Mouse (Mus musculus) MEL (cell line): Measurements from ENCODE around the gene Erf. TPM values are rescaled to one million over a fixed set of nuclear protein-coding genes. Genes with fewer than 3 reads are reported as not detected.
A peak's percentile ranks its signal among the peaks of the same experiment; 100 is the strongest.

Source experiments
- DNase-seq: peaks from one replicate; pipeline ENCODE4 v3.0.0; 2011; ENCODE audit warnings: low read depth, low spot score
- H3K27ac ChIP-seq: 2 replicates; pipeline ENCODE4 v1.5.1; 2012; ENCODE audit warnings: low read depth, mild to moderate bottlenecking, control low read depth, low read length, moderate library complexity; ENCODE audit not compliant: control insufficient read depth
- H3K27me3 ChIP-seq, 2 experiments: fragments of 150-350 bp in 1 of 2; sonication (generic) in 1 of 2; 2 replicates each; pipeline ENCODE4 v1.6.1; 2012; ENCODE audit warnings: low read length in 2 of 2, mild to moderate bottlenecking in 2 of 2, improper control_type of control experiment in 1 of 2, moderate library complexity in 1 of 2; ENCODE audit not compliant: insufficient read depth in 2 of 2, control insufficient read depth in 1 of 2
- H3K36me3 ChIP-seq, 2 experiments: 2 replicates each; pipeline ENCODE4 v1.6.1; 2012 to 2014; ENCODE audit warnings: low read length in 2 of 2, improper control_type of control experiment in 1 of 2, inconsistent platforms in 1 of 2, mild to moderate bottlenecking in 1 of 2; ENCODE audit not compliant: insufficient read depth in 2 of 2, control insufficient read depth in 1 of 2
- H3K4me1 ChIP-seq, 2 experiments: fragments of 150-350 bp in 1 of 2; sonication (generic) in 1 of 2; 2 replicates each; pipeline ENCODE4 v1.6.1; 2012; ENCODE audit warnings: low read length in 2 of 2, improper control_type of control experiment in 1 of 2, mild to moderate bottlenecking in 1 of 2; ENCODE audit not compliant: insufficient read depth in 2 of 2, control insufficient read depth in 1 of 2
- H3K4me3 ChIP-seq, 2 experiments: fragments of 150-350 bp in 1 of 2; sonication (generic) in 1 of 2; 2 replicates each; pipeline ENCODE4 v1.5.1; 2012; ENCODE audit warnings: low read depth in 2 of 2, low read length in 2 of 2, mild to moderate bottlenecking in 2 of 2, moderate library complexity in 2 of 2, control low read depth in 1 of 2, improper control_type of control experiment in 1 of 2; ENCODE audit not compliant: control insufficient read depth in 1 of 2, insufficient read depth in 1 of 2
- H3K79me2 ChIP-seq: 2 replicates; pipeline ENCODE4 v1.6.1; 2012; ENCODE audit warnings: mild to moderate bottlenecking, low read length, moderate library complexity; ENCODE audit not compliant: control insufficient read depth, poor library complexity, insufficient read depth
- H3K9ac ChIP-seq: 2 replicates; pipeline ENCODE4 v1.6.1; 2012; ENCODE audit warnings: low read depth, mild to moderate bottlenecking, control low read depth, low read length, moderate library complexity; ENCODE audit not compliant: control insufficient read depth, poor library complexity, severe bottlenecking
- H3K9me3 ChIP-seq: fragments of 150-350 bp; sonication (generic); replicated peaks from 2 replicates; pipeline ENCODE4 v1.6.1; 2012; ENCODE audit warnings: mild to moderate bottlenecking, low read length, improper control_type of control experiment, moderate library complexity; ENCODE audit not compliant: insufficient read depth
- BHLHE40 ChIP-seq: IDR thresholded peaks from 2 replicates; pipeline ENCODE4 v1.6.1; 2012; ENCODE audit warnings: low read depth, mild to moderate bottlenecking, inconsistent platforms, low read length, improper control_type of control experiment, borderline replicate concordance
- CHD1 ChIP-seq: IDR thresholded peaks from 2 replicates; pipeline ENCODE4 v1.6.1; 2012; ENCODE audit warnings: low read depth, mild to moderate bottlenecking, inconsistent platforms, low read length, improper control_type of control experiment
- CHD2 ChIP-seq: IDR thresholded peaks from 2 replicates; pipeline ENCODE4 v1.6.1; 2011; ENCODE audit warnings: low read length, improper control_type of control experiment
- CTCF ChIP-seq, 3 experiments: IDR thresholded peaks in 2 of 3; conservative IDR thresholded peaks in 1 of 3; 2 replicates each; pipeline ENCODE4 v1.5.1; 2011 to 2012; ENCODE audit warnings: low read length in 3 of 3, low read depth in 2 of 3, mild to moderate bottlenecking in 2 of 3, improper control_type of control experiment in 1 of 3, inconsistent platforms in 1 of 3, mixed read lengths in 1 of 3, moderate library complexity in 1 of 3; ENCODE audit not compliant: control insufficient read depth in 1 of 3, insufficient read depth in 1 of 3, poor library complexity in 1 of 3, severe bottlenecking in 1 of 3
- E2F4 ChIP-seq: IDR thresholded peaks from 2 replicates; pipeline ENCODE4 v1.6.1; 2011; ENCODE audit warnings: low read depth, low read length, improper control_type of control experiment, borderline replicate concordance
- ELF1 ChIP-seq: IDR thresholded peaks from 2 replicates; pipeline ENCODE4 v1.6.1; 2014; ENCODE audit warnings: low read depth, mild to moderate bottlenecking, inconsistent platforms, low read length, improper control_type of control experiment, moderate library complexity
- EP300 ChIP-seq, 2 experiments: IDR thresholded peaks; 2 replicates each; pipeline ENCODE4 v1.6.1; 2011; ENCODE audit warnings: improper control_type of control experiment in 2 of 2, low read length in 2 of 2, low read depth in 1 of 2, mild to moderate bottlenecking in 1 of 2
- ETS1 ChIP-seq: IDR thresholded peaks from 2 replicates; pipeline ENCODE4 v1.6.1; 2012; ENCODE audit warnings: low read depth, mild to moderate bottlenecking, inconsistent platforms, low read length, improper control_type of control experiment, moderate library complexity
- GATA1 ChIP-seq: IDR thresholded peaks from 2 replicates; pipeline ENCODE4 v1.6.1; 2011; ENCODE audit warnings: low read depth, low read length, improper control_type of control experiment
- HCFC1 ChIP-seq: IDR thresholded peaks from 2 replicates; pipeline ENCODE4 v1.6.1; 2012; ENCODE audit warnings: low read depth, mild to moderate bottlenecking, inconsistent platforms, low read length, improper control_type of control experiment, moderate library complexity
- KAT2A ChIP-seq: conservative IDR thresholded peaks from 2 replicates; pipeline ENCODE4 v1.6.1; 2012; ENCODE audit warnings: low read depth, low read length, improper control_type of control experiment, inconsistent platforms
- MAX ChIP-seq: IDR thresholded peaks from 2 replicates; pipeline ENCODE4 v1.6.1; 2011; ENCODE audit warnings: low read length, improper control_type of control experiment
- MAZ ChIP-seq: IDR thresholded peaks from 2 replicates; pipeline ENCODE4 v1.6.1; 2012; ENCODE audit warnings: low read depth, mild to moderate bottlenecking, inconsistent platforms, low read length, improper control_type of control experiment
- MXI1 ChIP-seq: IDR thresholded peaks from 2 replicates; pipeline ENCODE4 v1.6.1; 2011; ENCODE audit warnings: mild to moderate bottlenecking, low read depth, low read length, improper control_type of control experiment
- MYC ChIP-seq: IDR thresholded peaks from 2 replicates; pipeline ENCODE4 v1.6.1; 2011; ENCODE audit warnings: low read depth, mild to moderate bottlenecking, low read length, improper control_type of control experiment, moderate library complexity
- NELFE ChIP-seq: IDR thresholded peaks from 2 replicates; pipeline ENCODE4 v1.6.1; 2011; ENCODE audit warnings: low read depth, low read length, improper control_type of control experiment
- NRF1 ChIP-seq: IDR thresholded peaks from 2 replicates; pipeline ENCODE4 v1.6.1; 2014; ENCODE audit warnings: low read depth, mild to moderate bottlenecking, inconsistent platforms, low read length, improper control_type of control experiment, moderate library complexity; ENCODE audit not compliant: poor library complexity, insufficient read depth, severe bottlenecking
- POLR2A ChIP-seq, 2 experiments: IDR thresholded peaks; 2 replicates each; pipeline ENCODE4 v1.6.1; 2011 to 2012; ENCODE audit warnings: low read length in 2 of 2, mild to moderate bottlenecking in 2 of 2, control low read depth in 1 of 2, improper control_type of control experiment in 1 of 2, low read depth in 1 of 2, moderate library complexity in 1 of 2; ENCODE audit not compliant: control insufficient read depth in 1 of 2, insufficient read depth in 1 of 2, poor library complexity in 1 of 2
- POLR2AphosphoS2 ChIP-seq: IDR thresholded peaks from 2 replicates; pipeline ENCODE4 v1.6.1; 2011; ENCODE audit warnings: low read length, improper control_type of control experiment
- RAD21 ChIP-seq: IDR thresholded peaks from 2 replicates; pipeline ENCODE4 v1.6.1; 2011; ENCODE audit warnings: mild to moderate bottlenecking, low read depth, low read length, improper control_type of control experiment
- RCOR1 ChIP-seq: IDR thresholded peaks from 2 replicates; pipeline ENCODE4 v1.6.1; 2012; ENCODE audit warnings: low read depth, mild to moderate bottlenecking, inconsistent platforms, low read length, improper control_type of control experiment
- SIN3A ChIP-seq: IDR thresholded peaks from 2 replicates; pipeline ENCODE4 v1.6.1; 2012; ENCODE audit warnings: low read length, improper control_type of control experiment, inconsistent platforms
- SMC3 ChIP-seq: IDR thresholded peaks from 2 replicates; pipeline ENCODE4 v1.6.1; 2011; ENCODE audit warnings: low read depth, low read length, improper control_type of control experiment
- TBP ChIP-seq: IDR thresholded peaks from 2 replicates; pipeline ENCODE4 v1.8.0; 2011; ENCODE audit warnings: low read depth, low read length, improper control_type of control experiment
- TCF12 ChIP-seq: IDR thresholded peaks from 2 replicates; pipeline ENCODE4 v1.6.1; 2014; ENCODE audit warnings: low read depth, mild to moderate bottlenecking, inconsistent platforms, low read length, improper control_type of control experiment, moderate library complexity
- UBTF ChIP-seq: IDR thresholded peaks from 2 replicates; pipeline ENCODE4 v1.6.1; 2012; ENCODE audit warnings: low read depth, mild to moderate bottlenecking, inconsistent platforms, low read length, improper control_type of control experiment, moderate library complexity, borderline replicate concordance; ENCODE audit not compliant: insufficient read depth
- ZKSCAN1 ChIP-seq: IDR thresholded peaks from 2 replicates; pipeline ENCODE4 v1.6.1; 2012; ENCODE audit warnings: low read depth, mild to moderate bottlenecking, inconsistent platforms, low read length, improper control_type of control experiment, moderate library complexity
- ZMIZ1 ChIP-seq: IDR thresholded peaks from 2 replicates; pipeline ENCODE4 v1.6.1; 2012; ENCODE audit warnings: low read depth, mild to moderate bottlenecking, inconsistent platforms, low read length, improper control_type of control experiment, moderate library complexity
- ZNF384 ChIP-seq: IDR thresholded peaks from 2 replicates; pipeline ENCODE4 v1.6.1; 2012; ENCODE audit warnings: low read depth, mild to moderate bottlenecking, inconsistent platforms, low read length, improper control_type of control experiment
- polyA plus RNA-seq, 2 experiments: library from polyadenylated mRNA; stranded (reverse) in 1 of 2; unstranded in 1 of 2; fragments of >175 nt in 1 of 2; fragments of >200 nt in 1 of 2; gene quantifications; 2 replicates each; pipeline versions ENCODE4 v1.2.1 to v1.2.4; 2012; ENCODE audit warnings: low replicate concordance in 2 of 2, low read depth in 1 of 2; ENCODE audit not compliant: insufficient read length in 2 of 2, insufficient read depth in 1 of 2, missing spikeins in 1 of 2
- total RNA-seq: library from RNA; depleted of rRNA; stranded (reverse); fragments of 300-350 nt; gene quantifications from 2 replicates; pipeline ENCODE4 v1.2.3, GENCODE M21; 2012

Erf gene
- total and polyA plus RNA-seq, 3 experiments, result 24.6 to 33.2 TPM; not detected in 1

GRCm38 (mm10) chr7:25278341-25279075, 27.9 kb upstream of the Erf start:
- peak; percentile 98 for DNase-seq
- H3K9me3 ChIP-seq, result no peaks in the 10 kb centered on the region
- TF ChIP-seq HCFC1, result peak; percentile 67; the same call in 1 of the 2 replicates
- TF ChIP-seq UBTF, result no peak
- TF ChIP-seq CTCF (IDR thresholded peaks at IDR 0.05 in 2 of 3, conservative IDR thresholded peaks at IDR 0.05 in 1 of 3; ENCODE audit: control insufficient read depth in 1 of 3, insufficient read depth in 1 of 3, low read depth in 2 of 3, low read length in 3 of 3, poor library complexity in 1 of 3, severe bottlenecking in 1 of 3), result peak in 2 of 3 experiments; percentile 57 to 82; a peak in 4 of 6 replicates
- no peak for TF ChIP-seq ZNF384
- TF ChIP-seq GATA1, result no peak
- TF ChIP-seq SIN3A, result peak; percentile 19
- no peak; the same call in 1 of the 2 replicates for TF ChIP-seq SMC3
- peak; percentile 89 for TF ChIP-seq E2F4
- TF ChIP-seq POLR2AphosphoS2, result no peak; the same call in 1 of the 2 replicates
- no peak for TF ChIP-seq RCOR1
- TF ChIP-seq NRF1, result peak; percentile 78
- peak; percentile 76 for TF ChIP-seq MAX
- 0 out of 2 replicates have a peak, but pooled peaks have one; percentile 77 for TF ChIP-seq CHD1
- peak; percentile 59; the same call in 1 of the 2 replicates for TF ChIP-seq RAD21
- TF ChIP-seq BHLHE40, result no peak
- no peak for TF ChIP-seq ZKSCAN1
- peak; percentile 96 for TF ChIP-seq MAZ
- peak; percentile 58 for TF ChIP-seq MXI1
- TF ChIP-seq KAT2A, result no peak
- peak in 1 of 2 experiments; percentile 43; a peak in 2 of 4 replicates for TF ChIP-seq EP300 (IDR thresholded peaks at IDR 0.05; ENCODE audit: low read depth in 1 of 2, low read length in 2 of 2)
- TF ChIP-seq TCF12, result no peak; the same call in none of the 2 replicates
- peak; percentile 83 for TF ChIP-seq NELFE
- TF ChIP-seq ELF1, result no peak
- 0 out of 2 replicates have a peak, but pooled peaks have one; percentile 16 for TF ChIP-seq MYC
- TF ChIP-seq TBP, result peak; percentile 90
- TF ChIP-seq POLR2A (IDR thresholded peaks at IDR 0.05; ENCODE audit: control insufficient read depth in 1 of 2, insufficient read depth in 1 of 2, low read depth in 1 of 2, low read length in 2 of 2, poor library complexity in 1 of 2), result peak; percentile 61 to 81; a peak in 3 of 4 replicates
- TF ChIP-seq ZMIZ1, result peak; percentile 80; the same call in 1 of the 2 replicates
- TF ChIP-seq CHD2, result no peak; the same call in 1 of the 2 replicates
- TF ChIP-seq ETS1, result no peak; the same call in 1 of the 2 replicates
- H3K79me2 ChIP-seq, result peaks cover 23% of the 10 kb centered on the region
- peak overlapping the region; percentile 71 for H3K9ac ChIP-seq
- peak overlapping the region; percentile 42 to 45 for H3K4me3 ChIP-seq
- H3K36me3 ChIP-seq, result peaks cover 0 to 47% of the 10 kb centered on the region in 2 experiments; a peak in 2 of 4 replicates
- H3K27me3 ChIP-seq, result no peaks in the 10 kb centered on the region
- H3K4me1 ChIP-seq, result peaks cover 31 to 50% of the 10 kb centered on the region in 2 experiments
- peak overlapping the region; percentile 94 for H3K27ac ChIP-seq
